Mouse (Mus musculus) lung, embryonic 15.5 days (tissue): Measurements from ENCODE around the gene Ankfn1. TPM values are rescaled to one million over a fixed set of nuclear protein-coding genes. Genes with fewer than 3 reads are reported as not detected.

Experiments used
- ATAC-seq: fragments of 200-750 bp; cut with Nextera tagmentation; 2 replicates; pipeline ENCODE4 v1.8.0; 2017; ENCODE audit warnings: moderate number of reproducible peaks, borderline replicate concordance; ENCODE audit not compliant: low FRiP score, low TSS enrichment; ENCODE audit errors: extremely low read depth
- H3K27ac ChIP-seq: fragments of 300-500 bp; sonication (generic); 2 replicates; pipeline ENCODE4 v1.5.1; 2015; ENCODE audit warnings: moderate library complexity, mild to moderate bottlenecking, inconsistent platforms
- H3K27me3 ChIP-seq: fragments of 300-500 bp; sonication (generic); 2 replicates; pipeline ENCODE4 v1.6.1; 2015; ENCODE audit warnings: inconsistent platforms
- H3K36me3 ChIP-seq: fragments of 300-500 bp; sonication (generic); 2 replicates; pipeline ENCODE4 v1.6.1; 2015; ENCODE audit warnings: inconsistent platforms
- H3K4me1 ChIP-seq: fragments of 300-500 bp; sonication (generic); 2 replicates; pipeline ENCODE4 v1.6.1; 2015; ENCODE audit warnings: inconsistent platforms
- H3K4me2 ChIP-seq: fragments of 300-500 bp; sonication (generic); 2 replicates; pipeline ENCODE4 v1.6.1; 2015; ENCODE audit warnings: inconsistent platforms, mild to moderate bottlenecking, moderate library complexity
- H3K4me3 ChIP-seq: fragments of 300-500 bp; sonication (generic); 2 replicates; pipeline ENCODE4 v1.5.1; 2015; ENCODE audit warnings: mild to moderate bottlenecking, inconsistent platforms
- H3K9ac ChIP-seq: fragments of 300-500 bp; sonication (generic); 2 replicates; pipeline ENCODE4 v1.6.1; 2015; ENCODE audit warnings: inconsistent platforms
- H3K9me3 ChIP-seq: fragments of 300-500 bp; sonication (generic); 2 replicates; pipeline ENCODE4 v1.6.1; 2016; ENCODE audit warnings: inconsistent platforms
- WGBS: fragments of 180-500 bp; shearing (Covaris S2); methylation state at CpG from one replicate; pipeline ENCODE4 v1.1.7; 2015; 5-methylcytosine and 5-hydroxymethylcytosine counted together
- polyA plus RNA-seq: library from polyadenylated mRNA; unstranded; fragments of >200 nt; fragmentation: Nextera tagmentation; extraction: Ambion mirVana; gene quantifications from 2 replicates; pipeline ENCODE4 v1.2.1, GENCODE M21; 2015

The Ankfn1 gene
- polyA plus RNA-seq, 1 experiment from 2014 or later: 1.8 TPM

DNA sequence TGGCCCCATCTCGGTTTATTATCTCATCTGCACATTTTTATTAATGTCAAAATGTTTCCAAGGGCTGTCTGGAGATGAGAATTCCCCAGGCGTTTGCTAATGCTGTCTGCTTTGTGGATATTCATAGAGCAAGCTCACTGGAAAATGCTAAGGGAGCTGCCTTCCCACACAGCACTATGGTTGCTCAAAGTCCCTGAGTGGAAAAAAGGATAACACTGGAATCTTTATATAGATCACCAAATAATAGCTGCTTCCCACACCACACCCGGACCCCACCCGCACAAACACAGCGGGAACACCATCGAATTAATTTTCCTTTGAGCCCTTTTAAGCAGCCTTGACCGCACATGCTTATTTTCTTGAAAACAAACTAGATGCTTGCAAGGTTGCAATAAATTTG lies 169.4 kb downstream of the Ankfn1 start:
- H3K9me3 ChIP-seq: no peaks in the 10 kb centered on the region
- WGBS: 61% methylated on average over 7 of the region's 7 CpGs
- H3K36me3 ChIP-seq: no peaks in the 10 kb centered on the region
- no peak overlapping the region for H3K4me2 ChIP-seq
- H3K27ac ChIP-seq: no peak overlapping the region
- 0 out of 2 replicates have a peak, but pooled peaks cover 6% of the 10 kb centered on the region for H3K4me1 ChIP-seq
- ATAC-seq: no peak
- H3K4me3 ChIP-seq: no peak overlapping the region
- H3K9ac ChIP-seq: no peak overlapping the region
- no peaks in the 10 kb centered on the region for H3K27me3 ChIP-seq

DNA sequence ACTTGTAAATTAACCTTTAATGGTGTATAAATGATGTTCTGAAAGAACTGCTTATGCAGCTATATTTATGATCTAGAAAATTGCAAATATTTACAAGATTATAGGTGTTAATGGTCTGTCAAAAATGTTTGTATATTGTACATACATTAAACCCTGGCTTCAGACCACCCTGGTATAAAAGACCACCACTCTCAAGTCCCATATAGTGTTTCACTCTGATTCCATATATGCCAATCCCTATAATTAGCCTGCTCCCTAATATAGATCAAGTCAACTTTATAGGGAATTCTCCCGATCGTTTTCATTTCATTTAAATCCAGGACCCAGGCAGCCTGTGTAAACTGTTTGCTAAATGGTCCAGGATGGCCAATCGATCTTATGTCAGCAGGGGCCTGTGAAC lies 170.2 kb downstream of the Ankfn1 start:
- no peaks in the 10 kb centered on the region for H3K9me3 ChIP-seq
- ATAC-seq: peak; percentile 73; the same call in 1 of the 2 replicates
- no peak overlapping the region for H3K27ac ChIP-seq
- H3K9ac ChIP-seq: no peak overlapping the region
- no peaks in the 10 kb centered on the region for H3K36me3 ChIP-seq
- H3K4me2 ChIP-seq: no peak overlapping the region
- H3K4me1 ChIP-seq: 0 out of 2 replicates have a peak, but pooled peaks cover 6% of the 10 kb centered on the region
- no peaks in the 10 kb centered on the region for H3K27me3 ChIP-seq
- H3K4me3 ChIP-seq: no peak overlapping the region
- WGBS: 32% methylated on average over 3 of the region's 3 CpGs

GRCm38 (mm10) chr11:89606346-89606745 lies 171.1 kb downstream of the Ankfn1 start:
- no peak overlapping the region for H3K9ac ChIP-seq

DNA sequence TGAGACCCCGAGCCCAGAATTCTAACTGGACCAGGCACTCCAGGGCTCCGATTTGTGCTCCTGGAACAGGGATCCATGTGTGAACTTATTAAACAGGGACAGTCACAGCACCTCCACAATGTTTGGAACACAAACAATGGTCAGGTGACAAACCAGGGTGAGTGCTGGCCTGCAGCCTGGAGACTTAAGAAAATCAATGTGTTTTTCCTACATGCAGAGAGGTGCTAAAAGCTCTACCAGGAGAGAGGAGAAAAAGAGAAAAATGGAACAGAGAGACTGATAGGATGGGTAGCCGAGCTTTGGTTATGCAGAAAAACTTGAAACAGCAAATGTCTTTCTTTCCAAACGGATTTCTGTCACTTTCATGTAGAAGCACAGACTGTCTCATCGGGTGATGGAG lies 174.5 kb downstream of the Ankfn1 start:
- Histone ChIP-seq H3K4me1 (peaks cover 12% of the 10 kb centered on the region), H3K27me3 (no peaks in the 10 kb centered on the region), H3K4me3 (no peak overlapping the region), H3K27ac (no peak overlapping the region), H3K4me2 (no peak overlapping the region), H3K9ac (no peak overlapping the region), H3K36me3 (no peaks in the 10 kb centered on the region), H3K9me3 (no peaks in the 10 kb centered on the region)
- WGBS: 65% methylated on average over 5 of the region's 5 CpGs
- ATAC-seq: no peak

More at GRCm38 (mm10) chr11:89606346-89606745, 171.1 kb downstream of the Ankfn1 start:
- WGBS: 43% methylated on average over 6 of the region's 6 CpGs
- Histone ChIP-seq H3K9me3 (no peaks in the 10 kb centered on the region), H3K4me3 (no peak overlapping the region), H3K4me1 (peaks cover 9% of the 10 kb centered on the region; the same call in 1 of the 2 replicates), H3K27ac (0 out of 2 replicates have a peak overlapping the region, but pooled peaks have one; percentile 11), H3K36me3 (no peaks in the 10 kb centered on the region), H3K27me3 (no peaks in the 10 kb centered on the region), H3K4me2 (no peak overlapping the region)
- ATAC-seq: no peak

DNA sequence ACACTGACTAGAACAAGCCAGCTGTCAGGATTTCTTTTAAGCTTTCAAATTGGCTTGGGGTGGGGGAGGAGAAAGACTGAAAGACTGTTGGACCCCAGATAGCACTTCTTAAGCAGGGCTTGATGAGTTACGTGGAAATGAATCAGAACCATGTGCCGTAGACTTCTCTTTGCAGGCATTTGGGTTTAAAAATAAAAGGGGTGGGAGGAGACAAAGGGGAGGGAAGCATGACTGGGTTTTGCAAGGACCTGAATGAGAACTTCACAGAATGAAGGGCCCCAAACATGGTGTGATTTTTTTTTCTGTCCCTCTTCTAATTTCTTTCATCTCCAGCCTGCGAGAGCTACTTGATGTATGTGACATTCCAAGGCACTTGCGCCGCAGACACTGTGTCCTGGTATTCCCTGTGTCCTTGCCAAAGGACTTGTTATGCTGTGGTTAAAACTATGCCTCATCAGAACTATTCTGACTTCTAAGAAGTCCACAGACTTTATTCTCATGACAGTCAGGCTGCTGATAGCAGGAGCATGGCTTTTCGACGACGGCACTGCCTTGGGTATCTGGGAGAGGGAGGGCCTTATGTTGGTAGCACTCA lies 176.4 kb downstream of the Ankfn1 start:
- 21% methylated on average over 8 of the region's 8 CpGs for WGBS
- peak; percentile 74 for ATAC-seq
- Histone ChIP-seq H3K4me1 (peaks cover 12% of the 10 kb centered on the region), H3K27ac (peak overlapping the region; percentile 50; the same call in 1 of the 2 replicates), H3K9me3 (no peaks in the 10 kb centered on the region), H3K27me3 (no peaks in the 10 kb centered on the region), H3K36me3 (no peaks in the 10 kb centered on the region), H3K4me3 (no peak overlapping the region), H3K4me2 (no peak overlapping the region), H3K9ac (no peak overlapping the region)

- H3K9me3 ChIP-seq: no peaks in the 10 kb centered on the region
- H3K4me1 ChIP-seq: 0 out of 2 replicates have a peak, but pooled peaks cover 6% of the 10 kb centered on the region
- H3K27me3 ChIP-seq: no peaks in the 10 kb centered on the region
- no peaks in the 10 kb centered on the region for H3K36me3 ChIP-seq
- H3K27ac ChIP-seq: peak overlapping the region; percentile 61
- no peak overlapping the region for H3K4me3 ChIP-seq
- ATAC-seq: peak; percentile 67; the same call in 1 of the 2 replicates
- no peak overlapping the region for H3K9ac ChIP-seq
- WGBS: 29% methylated on average over 10 of the region's 10 CpGs
- no peak overlapping the region for H3K4me2 ChIP-seq
Observed at GRCm38 (mm10) chr11:89590273-89590874, 187.1 kb downstream of the Ankfn1 start.

DNA sequence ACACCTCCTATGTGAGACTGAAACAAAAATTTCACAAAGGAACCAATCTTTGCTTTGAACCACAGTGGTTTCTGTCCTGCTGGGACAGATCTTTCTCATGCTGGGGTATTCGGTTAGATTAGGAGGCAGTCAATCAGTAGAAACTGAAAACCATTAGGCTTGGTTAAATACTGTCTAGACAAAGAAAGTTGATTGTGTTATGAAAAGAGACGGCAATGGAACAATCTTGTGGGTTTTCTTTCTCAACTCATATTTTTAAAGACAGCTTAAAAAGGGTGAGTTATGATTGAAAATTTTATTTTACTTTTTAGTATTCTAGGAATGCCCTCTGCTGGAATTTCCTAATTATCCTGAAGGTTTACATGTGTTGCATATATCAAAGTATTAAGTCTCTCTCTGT lies 191.1 kb downstream of the Ankfn1 start:
- ATAC-seq: no peak
- WGBS: 57% methylated on average over 2 of the region's 2 CpGs
- H3K4me2 ChIP-seq: no peak overlapping the region

GRCm38 (mm10) chr11:89579826-89580225 lies 197.6 kb downstream of the Ankfn1 start:
- Histone ChIP-seq H3K36me3 (no peaks in the 10 kb centered on the region), H3K9ac (no peak overlapping the region), H3K4me1 (no peaks in the 10 kb centered on the region), H3K4me2 (no peak overlapping the region), H3K27me3 (no peaks in the 10 kb centered on the region), H3K4me3 (no peak overlapping the region), H3K9me3 (no peaks in the 10 kb centered on the region), H3K27ac (no peak overlapping the region)
- no peak for ATAC-seq
- 71% methylated on average over 6 of the region's 6 CpGs for WGBS

More for the DNA sequence above, 191.1 kb downstream of the Ankfn1 start:
- Histone ChIP-seq H3K27me3 (no peaks in the 10 kb centered on the region), H3K4me1 (0 out of 2 replicates have a peak, but pooled peaks cover 6% of the 10 kb centered on the region), H3K9me3 (no peaks in the 10 kb centered on the region), H3K27ac (no peak overlapping the region), H3K36me3 (no peaks in the 10 kb centered on the region), H3K4me3 (no peak overlapping the region), H3K9ac (no peak overlapping the region)

GRCm38 (mm10) chr11:89579111-89579510 lies 198.3 kb downstream of the Ankfn1 start:
- ATAC-seq: no peak
- H3K9me3 ChIP-seq: no peaks in the 10 kb centered on the region
- 86% methylated on average over 4 of the region's 4 CpGs for WGBS

GRCm38 (mm10) chr11:89574269-89574838 lies 203.1 kb downstream of the Ankfn1 start:
- Histone ChIP-seq H3K27ac (no peak overlapping the region), H3K9me3 (no peaks in the 10 kb centered on the region), H3K27me3 (no peaks in the 10 kb centered on the region), H3K4me1 (no peaks in the 10 kb centered on the region), H3K4me3 (no peak overlapping the region), H3K36me3 (no peaks in the 10 kb centered on the region), H3K4me2 (no peak overlapping the region), H3K9ac (no peak overlapping the region)
- WGBS: 35% methylated on average over 11 of the region's 11 CpGs
- ATAC-seq: no peak

More at GRCm38 (mm10) chr11:89579111-89579510, 198.3 kb downstream of the Ankfn1 start:
- Histone ChIP-seq H3K9ac (no peak overlapping the region), H3K36me3 (no peaks in the 10 kb centered on the region), H3K27me3 (no peaks in the 10 kb centered on the region), H3K4me2 (no peak overlapping the region), H3K4me3 (no peak overlapping the region), H3K4me1 (no peaks in the 10 kb centered on the region), H3K27ac (no peak overlapping the region)

GRCm38 (mm10) chr11:89569391-89570145 lies 207.9 kb downstream of the Ankfn1 start:
- H3K4me1 ChIP-seq: no peaks in the 10 kb centered on the region
- H3K9me3 ChIP-seq: no peaks in the 10 kb centered on the region
- no peak overlapping the region for H3K4me3 ChIP-seq
- no peaks in the 10 kb centered on the region for H3K27me3 ChIP-seq
- no peak overlapping the region for H3K9ac ChIP-seq
- no peak overlapping the region for H3K4me2 ChIP-seq
- no peaks in the 10 kb centered on the region for H3K36me3 ChIP-seq
- H3K27ac ChIP-seq: no peak overlapping the region
- ATAC-seq: no peak
- WGBS: 53% methylated on average over 11 of the region's 11 CpGs
